Mouse (Mus musculus): ENCODE measurements around the gene Cldn15. TPM values are rescaled to one million over a fixed set of nuclear protein-coding genes. Genes with fewer than 3 reads are reported as not detected.

Gene Cldn15
- 0.22 and 0.25 TPM in 2 replicates for polyA plus RNA-seq (2014; fragmentation: Nextera tagmentation; extraction: Ambion mirVana)

DNA sequence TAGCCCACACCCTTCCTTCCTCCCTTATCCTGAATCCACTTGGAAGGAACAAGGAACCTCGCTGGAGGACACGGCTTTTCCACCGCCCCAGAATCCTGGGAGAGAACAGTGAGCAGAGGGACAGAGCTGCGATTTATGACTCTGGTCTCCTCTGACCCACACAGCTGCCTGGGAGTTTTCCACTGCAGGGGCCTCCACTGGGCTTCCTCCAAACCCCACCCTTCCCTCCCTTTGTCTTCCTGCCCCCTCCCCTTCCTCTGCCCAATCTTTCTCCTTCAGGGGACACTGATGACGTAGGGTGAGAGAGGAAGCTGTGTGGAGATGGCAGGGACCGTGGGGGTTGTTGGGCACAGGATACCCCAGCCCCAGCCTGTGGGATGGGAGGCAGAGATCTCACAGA is at the start of gene Cldn15:
Gene Cldn15, plus strand, starts transcription at position 286 of the 400 bp plus-strand sequence.
- Histone ChIP-seq H3K4me1 (ENCODE audit: control insufficient read depth, insufficient read depth, low read length) (no peaks in the 10 kb centered on the region), H3K9ac (replicated peaks; ENCODE audit: low read length) (no peak within 1 kb of the TSS; the same call in 1 of the 2 replicates), H3K4me2 (ENCODE audit: low read depth, low read length) (no peak within 1 kb of the TSS), H3K27ac (replicated peaks; ENCODE audit: low read depth, low read length) (no peak within 1 kb of the TSS), H3K27me3 (ENCODE audit: control insufficient read depth, insufficient read depth, low read length) (no peaks in the 10 kb centered on the region), H3K9me3 (replicated peaks; ENCODE audit: control insufficient read depth, low read length) (no peaks in the 10 kb centered on the region), H3K4me3 (ENCODE audit: low read depth, low read length) (no peak within 1 kb of the TSS), H3K36me3 (replicated peaks; ENCODE audit: control insufficient read depth, insufficient read depth, low read depth, low read length) (peaks cover 8% of the 10 kb centered on the region)
- 70% methylated on average over 6 of the region's 6 CpGs for WGBS
- ATAC-seq (replicated peaks; ENCODE audit: insufficient number of reproducible peaks, low FRiP score, low TSS enrichment, low read depth) (no peak), DNase-seq (ENCODE audit: low spot score) (no peak)

DNA sequence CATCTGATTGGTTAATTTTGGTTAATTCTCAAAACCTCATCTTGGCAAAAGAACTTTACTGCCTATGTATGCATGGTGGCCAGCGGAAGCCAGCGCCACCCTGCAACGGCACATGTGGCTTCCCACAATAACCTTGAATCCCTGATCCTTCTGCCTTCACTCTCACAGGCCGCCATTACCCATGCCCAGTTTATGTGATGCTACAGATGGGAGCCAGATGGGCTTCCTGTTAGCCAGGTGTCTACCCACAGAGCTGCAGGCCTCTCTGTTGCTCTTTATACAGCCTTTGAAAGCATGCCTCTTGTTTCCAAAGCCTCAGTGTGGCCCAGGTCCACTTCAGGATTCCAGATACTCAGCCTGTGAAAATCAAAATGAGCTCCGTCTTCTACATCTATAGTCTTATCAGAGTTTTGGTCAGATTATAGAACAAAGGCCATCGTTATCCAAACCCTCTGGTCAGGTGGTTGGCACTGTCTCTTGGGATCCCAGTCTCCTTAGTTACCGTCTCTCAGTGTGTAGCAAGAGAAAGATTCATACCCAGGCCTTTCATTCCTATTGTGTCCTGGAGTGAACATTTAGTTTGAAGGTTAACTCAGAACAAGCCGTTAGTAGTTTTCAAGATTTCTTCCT is 48.7 kb upstream of the Cldn15 start:
- Histone ChIP-seq H3K27ac (replicated peaks; ENCODE audit: low read depth, low read length) (no peak overlapping the region), H3K9ac (replicated peaks; ENCODE audit: low read length) (no peak overlapping the region), H3K27me3 (ENCODE audit: control insufficient read depth, insufficient read depth, low read length) (no peaks in the 10 kb centered on the region), H3K9me3 (replicated peaks; ENCODE audit: control insufficient read depth, low read length) (no peaks in the 10 kb centered on the region), H3K36me3 (replicated peaks; ENCODE audit: control insufficient read depth, insufficient read depth, low read depth, low read length) (no peaks in the 10 kb centered on the region), H3K4me1 (ENCODE audit: control insufficient read depth, insufficient read depth, low read length) (peaks cover 2% of the 10 kb centered on the region; the same call in 1 of the 2 replicates), H3K4me3 (ENCODE audit: low read depth, low read length) (no peak overlapping the region), H3K4me2 (ENCODE audit: low read depth, low read length) (no peak overlapping the region)
- 93% methylated on average over 8 of the region's 8 CpGs for WGBS
- ATAC-seq (replicated peaks; ENCODE audit: insufficient number of reproducible peaks, low FRiP score, low TSS enrichment, low read depth) (no peak), DNase-seq (ENCODE audit: low spot score) (no peak)

DNA sequence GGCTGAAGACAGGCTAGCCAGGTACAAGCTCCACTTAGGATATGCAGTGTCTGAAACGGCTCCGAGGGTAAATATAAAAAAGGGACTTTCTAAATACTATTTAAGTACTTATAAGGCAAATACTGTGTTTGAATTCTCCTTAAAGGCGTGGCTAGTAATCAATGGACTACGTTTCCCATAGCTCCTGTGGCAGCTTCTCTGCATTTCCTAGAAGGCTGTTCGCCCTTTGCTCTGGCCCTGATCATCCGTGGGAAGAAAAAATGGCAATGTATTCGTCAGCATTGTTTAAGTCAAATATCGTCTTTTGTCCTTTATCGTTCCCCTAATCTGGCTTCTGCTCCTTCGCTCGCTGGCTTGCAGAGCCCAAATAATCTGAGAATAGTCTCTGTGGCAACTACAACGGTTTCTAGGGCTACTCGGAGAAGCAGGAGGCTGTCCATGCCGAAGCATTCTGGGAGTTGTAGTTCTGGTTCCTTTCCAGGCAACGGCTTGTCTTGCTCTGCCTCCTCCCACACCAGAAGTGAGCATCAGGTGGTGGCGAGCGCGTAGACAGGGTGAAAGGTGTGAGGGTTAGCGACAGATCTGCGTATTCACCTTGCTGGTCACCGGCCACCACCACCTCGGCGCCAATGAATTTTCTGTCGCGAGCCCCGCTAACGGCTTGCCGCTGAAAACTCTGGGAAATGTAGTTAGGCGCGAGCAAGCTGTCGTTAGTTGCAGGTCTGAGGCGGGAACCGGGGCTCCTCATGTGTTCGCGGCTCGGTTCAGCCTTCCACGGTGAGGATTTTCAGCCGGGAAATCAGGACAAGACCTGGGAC is 47.6 kb upstream of the Cldn15 start:
- H3K27me3 ChIP-seq (ENCODE audit: control insufficient read depth, insufficient read depth, low read length), result no peaks in the 10 kb centered on the region
- H3K27ac ChIP-seq (replicated peaks; ENCODE audit: low read depth, low read length), result no peak overlapping the region
- peaks cover 2% of the 10 kb centered on the region; the same call in 1 of the 2 replicates for H3K4me1 ChIP-seq (ENCODE audit: control insufficient read depth, insufficient read depth, low read length)
- ATAC-seq (replicated peaks; ENCODE audit: insufficient number of reproducible peaks, low FRiP score, low TSS enrichment, low read depth) (peak; percentile 83), DNase-seq (ENCODE audit: low spot score) (peak; percentile 94)
- H3K9ac ChIP-seq (replicated peaks; ENCODE audit: low read length), result peak overlapping the region; percentile 65
- peak overlapping the region; percentile 92 for H3K4me2 ChIP-seq (ENCODE audit: low read depth, low read length)
- WGBS, result 3% methylated on average over 38 of the region's 38 CpGs
- H3K36me3 ChIP-seq (replicated peaks; ENCODE audit: control insufficient read depth, insufficient read depth, low read depth, low read length), result no peaks in the 10 kb centered on the region
- H3K9me3 ChIP-seq (replicated peaks; ENCODE audit: control insufficient read depth, low read length), result no peaks in the 10 kb centered on the region
- H3K4me3 ChIP-seq (ENCODE audit: low read depth, low read length), result peak overlapping the region; percentile 43

GRCm38 (mm10) chr5:136919546-136920301 is 46.7 kb upstream of the Cldn15 start:
- Histone ChIP-seq H3K9ac (replicated peaks; ENCODE audit: low read length) (peak overlapping the region; percentile 65), H3K4me2 (ENCODE audit: low read depth, low read length) (peak overlapping the region; percentile 92), H3K36me3 (replicated peaks; ENCODE audit: control insufficient read depth, insufficient read depth, low read depth, low read length) (no peaks in the 10 kb centered on the region), H3K9me3 (replicated peaks; ENCODE audit: control insufficient read depth, low read length) (no peaks in the 10 kb centered on the region), H3K4me3 (ENCODE audit: low read depth, low read length) (peak overlapping the region; percentile 43), H3K27me3 (ENCODE audit: control insufficient read depth, insufficient read depth, low read length) (no peaks in the 10 kb centered on the region), H3K4me1 (ENCODE audit: control insufficient read depth, insufficient read depth, low read length) (peaks cover 2% of the 10 kb centered on the region; the same call in 1 of the 2 replicates), H3K27ac (replicated peaks; ENCODE audit: low read depth, low read length) (no peak overlapping the region)
- whole genome bisulfite sequencing, result 20% methylated on average over 18 of the region's 18 CpGs
- ATAC-seq (replicated peaks; ENCODE audit: insufficient number of reproducible peaks, low FRiP score, low TSS enrichment, low read depth) (no peak), DNase-seq (ENCODE audit: low spot score) (no peak)

DNA sequence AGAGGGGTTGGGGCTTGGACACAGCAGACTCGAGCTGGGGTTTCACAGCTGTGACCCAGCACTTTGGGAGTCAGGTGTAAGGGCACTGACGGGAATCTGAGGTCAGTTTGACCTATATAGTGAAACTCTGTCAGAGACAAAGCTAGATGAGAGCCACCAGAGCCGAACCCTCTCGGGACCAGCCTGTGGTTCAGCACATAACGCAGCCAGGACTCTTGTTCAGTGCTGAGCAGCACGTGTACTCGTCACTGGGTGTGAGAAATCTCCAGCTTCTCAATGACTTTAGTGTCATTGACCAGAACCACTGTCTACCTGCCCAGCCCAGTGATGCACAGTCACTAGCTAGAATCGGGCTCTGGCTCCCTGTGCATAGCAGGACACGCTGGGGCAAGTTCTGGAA is 43.6 kb upstream of the Cldn15 start:
- Histone ChIP-seq H3K4me2 (ENCODE audit: low read depth, low read length) (no peak overlapping the region), H3K27me3 (ENCODE audit: control insufficient read depth, insufficient read depth, low read length) (no peaks in the 10 kb centered on the region), H3K4me3 (ENCODE audit: low read depth, low read length) (no peak overlapping the region), H3K4me1 (ENCODE audit: control insufficient read depth, insufficient read depth, low read length) (peaks cover 2% of the 10 kb centered on the region; the same call in 1 of the 2 replicates), H3K9ac (replicated peaks; ENCODE audit: low read length) (no peak overlapping the region), H3K36me3 (replicated peaks; ENCODE audit: control insufficient read depth, insufficient read depth, low read depth, low read length) (no peaks in the 10 kb centered on the region), H3K9me3 (replicated peaks; ENCODE audit: control insufficient read depth, low read length) (no peaks in the 10 kb centered on the region), H3K27ac (replicated peaks; ENCODE audit: low read depth, low read length) (no peak overlapping the region)
- ATAC-seq (replicated peaks; ENCODE audit: insufficient number of reproducible peaks, low FRiP score, low TSS enrichment, low read depth) (no peak), DNase-seq (ENCODE audit: low spot score) (no peak)
- WGBS, result 83% methylated on average over 9 of the region's 9 CpGs

GRCm38 (mm10) chr5:136923751-136924478 is 42.5 kb upstream of the Cldn15 start:
- ATAC-seq (replicated peaks; ENCODE audit: insufficient number of reproducible peaks, low FRiP score, low TSS enrichment, low read depth), result no peak
- WGBS, result 68% methylated on average over 7 of the region's 7 CpGs
- no peak for DNase-seq (ENCODE audit: low spot score)

DNA sequence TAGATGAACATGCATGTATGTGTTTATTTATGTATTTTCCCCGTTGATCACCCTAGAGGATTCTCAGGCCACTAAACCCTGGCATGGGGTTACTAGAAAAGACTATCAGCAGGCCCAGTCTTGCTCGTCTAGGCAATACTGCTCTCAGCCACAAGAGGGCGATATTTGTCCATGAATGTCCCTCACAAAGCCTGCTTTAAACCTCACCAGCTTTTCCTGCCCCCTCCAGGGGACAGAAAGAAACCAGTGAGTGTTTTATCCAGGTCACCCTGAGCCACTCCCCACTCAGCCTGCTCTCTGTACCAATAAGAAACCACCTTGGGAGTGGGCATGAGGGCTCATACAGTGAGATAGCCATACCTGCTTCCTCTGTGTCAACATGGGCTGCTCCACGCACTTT is 37.3 kb upstream of the Cldn15 start:
- Histone ChIP-seq H3K36me3 (replicated peaks; ENCODE audit: control insufficient read depth, insufficient read depth, low read depth, low read length) (no peaks in the 10 kb centered on the region), H3K4me2 (ENCODE audit: low read depth, low read length) (no peak overlapping the region), H3K9me3 (replicated peaks; ENCODE audit: control insufficient read depth, low read length) (no peaks in the 10 kb centered on the region), H3K27me3 (ENCODE audit: control insufficient read depth, insufficient read depth, low read length) (no peaks in the 10 kb centered on the region), H3K4me1 (ENCODE audit: control insufficient read depth, insufficient read depth, low read length) (no peaks in the 10 kb centered on the region), H3K4me3 (ENCODE audit: low read depth, low read length) (no peak overlapping the region), H3K27ac (replicated peaks; ENCODE audit: low read depth, low read length) (no peak overlapping the region), H3K9ac (replicated peaks; ENCODE audit: low read length) (no peak overlapping the region)
- ATAC-seq (replicated peaks; ENCODE audit: insufficient number of reproducible peaks, low FRiP score, low TSS enrichment, low read depth) (peak; percentile 79), DNase-seq (ENCODE audit: low spot score) (peak; percentile 93)
- WGBS, result 13% methylated on average over 4 of the region's 4 CpGs

More at GRCm38 (mm10) chr5:136923751-136924478, 42.5 kb upstream of the Cldn15 start:
- Histone ChIP-seq H3K27me3 (ENCODE audit: control insufficient read depth, insufficient read depth, low read length) (no peaks in the 10 kb centered on the region), H3K4me2 (ENCODE audit: low read depth, low read length) (no peak overlapping the region), H3K27ac (replicated peaks; ENCODE audit: low read depth, low read length) (no peak overlapping the region), H3K4me1 (ENCODE audit: control insufficient read depth, insufficient read depth, low read length) (peaks cover 2% of the 10 kb centered on the region; the same call in 1 of the 2 replicates), H3K36me3 (replicated peaks; ENCODE audit: control insufficient read depth, insufficient read depth, low read depth, low read length) (no peaks in the 10 kb centered on the region), H3K9me3 (replicated peaks; ENCODE audit: control insufficient read depth, low read length) (no peaks in the 10 kb centered on the region), H3K4me3 (ENCODE audit: low read depth, low read length) (no peak overlapping the region), H3K9ac (replicated peaks; ENCODE audit: low read length) (no peak overlapping the region)
